Mouse (Mus musculus) heart, embryonic 11.5 days (tissue): Measurements from ENCODE around the gene C130050O18Rik. TPM values are rescaled to one million over a fixed set of nuclear protein-coding genes. Genes with fewer than 3 reads are reported as not detected.

Experiments used
- ATAC-seq: fragments of 200-750 bp; cut with Nextera tagmentation; replicated peaks from 2 replicates; pipeline ENCODE4 v1.8.0; 2017; ENCODE audit warnings: moderate library complexity; ENCODE audit not compliant: insufficient number of reproducible peaks, low FRiP score, low TSS enrichment
- H3K27ac ChIP-seq: fragments of 300-500 bp; sonication (generic); 2 replicates; pipeline ENCODE4 v1.5.1; 2014; ENCODE audit warnings: mild to moderate bottlenecking, low read depth, low read length
- H3K27me3 ChIP-seq: fragments of 300-500 bp; sonication (generic); 2 replicates; pipeline ENCODE4 v1.6.1; 2014; ENCODE audit warnings: mild to moderate bottlenecking, low read length, mixed read lengths; ENCODE audit not compliant: control insufficient read depth, insufficient read depth
- H3K36me3 ChIP-seq: fragments of 300-500 bp; sonication (generic); 2 replicates; pipeline ENCODE4 v1.6.1; 2014; ENCODE audit warnings: mild to moderate bottlenecking, low read length, moderate library complexity, mixed read lengths; ENCODE audit not compliant: control insufficient read depth, insufficient read depth
- H3K4me1 ChIP-seq: fragments of 300-500 bp; sonication (generic); 2 replicates; pipeline ENCODE4 v1.6.1; 2014; ENCODE audit warnings: low read length; ENCODE audit not compliant: control insufficient read depth, insufficient read depth
- H3K4me2 ChIP-seq: fragments of 300-500 bp; sonication (generic); 2 replicates; pipeline ENCODE4 v1.6.1; 2014; ENCODE audit warnings: mild to moderate bottlenecking, moderate library complexity
- H3K4me3 ChIP-seq: fragments of 300-500 bp; sonication (generic); 2 replicates; pipeline ENCODE4 v1.5.1; 2014; ENCODE audit warnings: low read depth, low read length
- H3K9ac ChIP-seq: fragments of 300-500 bp; sonication (generic); 2 replicates; pipeline ENCODE4 v1.6.1; 2014; ENCODE audit warnings: mild to moderate bottlenecking, low read depth, low read length, moderate library complexity
- H3K9me3 ChIP-seq: fragments of 300-500 bp; sonication (generic); replicated peaks from 2 replicates; pipeline ENCODE4 v1.6.1; 2016; ENCODE audit warnings: low read length; ENCODE audit not compliant: control insufficient read depth
- whole genome bisulfite sequencing: fragments of 180-500 bp; shearing (Covaris S2); extraction: QIAGEN DNeasy Blood & Tissue Kit; methylation state at CpG from one replicate; pipeline ENCODE4 v1.1.7; 2014; ENCODE audit not compliant: insufficient replicate concordance; 5-methylcytosine and 5-hydroxymethylcytosine counted together
- polyA plus RNA-seq: library from polyadenylated mRNA; unstranded; fragments of >200 nt; fragmentation: Nextera tagmentation; extraction: Ambion mirVana; gene quantifications from 2 replicates; pipeline ENCODE4 v1.2.1, GENCODE M21; 2014

The C130050O18Rik gene
- polyA plus RNA-seq, 1 experiment from 2014 or later = 0.17 TPM

GRCm38 (mm10) chr5:139383234-139383633 is 21.8 kb upstream of the C130050O18Rik start:
- peaks cover 75% of the 10 kb centered on the region for H3K4me1 ChIP-seq
- no peaks in the 10 kb centered on the region for H3K36me3 ChIP-seq
- ATAC-seq = no peak
- peak overlapping the region; percentile 88 for H3K4me2 ChIP-seq
- peak overlapping the region; percentile 58; the same call in 1 of the 2 replicates for H3K9ac ChIP-seq
- H3K9me3 ChIP-seq = no peaks in the 10 kb centered on the region
- 71% methylated on average over 9 of the region's 9 CpGs for WGBS
- no peaks in the 10 kb centered on the region for H3K27me3 ChIP-seq
- peak overlapping the region; percentile 93 for H3K27ac ChIP-seq
- H3K4me3 ChIP-seq = 0 out of 2 replicates have a peak overlapping the region, but pooled peaks have one; percentile 15

- Histone ChIP-seq H3K27me3 (no peaks in the 10 kb centered on the region), H3K9me3 (no peaks in the 10 kb centered on the region), H3K9ac (peak overlapping the region; percentile 54; the same call in 1 of the 2 replicates), H3K36me3 (no peaks in the 10 kb centered on the region), H3K4me3 (no peak overlapping the region), H3K27ac (peak overlapping the region; percentile 54), H3K4me1 (peaks cover 74% of the 10 kb centered on the region), H3K4me2 (peak overlapping the region; percentile 88)
- WGBS = 29% methylated on average over 10 of the region's 10 CpGs
- no peak for ATAC-seq
Measured at GRCm38 (mm10) chr5:139384531-139384930, 20.5 kb upstream of the C130050O18Rik start.

GRCm38 (mm10) chr5:139386047-139386446 is 19.0 kb upstream of the C130050O18Rik start:
- no peak for ATAC-seq
- peaks cover 77% of the 10 kb centered on the region for H3K4me1 ChIP-seq
- no peak overlapping the region for H3K9ac ChIP-seq
- H3K27ac ChIP-seq = 0 out of 2 replicates have a peak overlapping the region, but pooled peaks have one; percentile 10
- no peak overlapping the region for H3K4me3 ChIP-seq
- no peaks in the 10 kb centered on the region for H3K36me3 ChIP-seq
- H3K9me3 ChIP-seq = no peaks in the 10 kb centered on the region
- H3K27me3 ChIP-seq = no peaks in the 10 kb centered on the region
- 87% methylated on average over 5 of the region's 5 CpGs for WGBS
- H3K4me2 ChIP-seq = no peak overlapping the region

GRCm38 (mm10) chr5:139387329-139388194 is 17.5 kb upstream of the C130050O18Rik start:
- ATAC-seq = no peak
- peak overlapping the region; percentile 29; the same call in 1 of the 2 replicates for H3K4me2 ChIP-seq
- H3K9me3 ChIP-seq = no peaks in the 10 kb centered on the region
- 70% methylated on average over 10 of the region's 10 CpGs for WGBS
- H3K36me3 ChIP-seq = no peaks in the 10 kb centered on the region
- H3K9ac ChIP-seq = peak overlapping the region; percentile 39; the same call in 1 of the 2 replicates
- H3K27me3 ChIP-seq = no peaks in the 10 kb centered on the region
- H3K4me3 ChIP-seq = no peak overlapping the region
- H3K4me1 ChIP-seq = peaks cover 69% of the 10 kb centered on the region
- peak overlapping the region; percentile 77 for H3K27ac ChIP-seq

- H3K4me1 ChIP-seq = peaks cover 64% of the 10 kb centered on the region
- H3K36me3 ChIP-seq = no peaks in the 10 kb centered on the region
- no peak for ATAC-seq
- peak overlapping the region; percentile 77 for H3K27ac ChIP-seq
- H3K27me3 ChIP-seq = no peaks in the 10 kb centered on the region
- H3K9me3 ChIP-seq = no peaks in the 10 kb centered on the region
- H3K4me2 ChIP-seq = peak overlapping the region; percentile 9
- no peak overlapping the region for H3K4me3 ChIP-seq
- 74% methylated on average over 4 of the region's 4 CpGs for WGBS
- peak overlapping the region; percentile 39; the same call in 1 of the 2 replicates for H3K9ac ChIP-seq
Measured at GRCm38 (mm10) chr5:139388195-139388570, 16.9 kb upstream of the C130050O18Rik start.

- Histone ChIP-seq H3K4me3 (no peak overlapping the region), H3K9ac (peak overlapping the region; percentile 16; the same call in 1 of the 2 replicates), H3K4me1 (peaks cover 60% of the 10 kb centered on the region), H3K36me3 (no peaks in the 10 kb centered on the region), H3K4me2 (peak overlapping the region; percentile 31), H3K9me3 (no peaks in the 10 kb centered on the region), H3K27me3 (no peaks in the 10 kb centered on the region), H3K27ac (peak overlapping the region; percentile 77)
- 71% methylated on average over 17 of the region's 17 CpGs for WGBS
- ATAC-seq = peak; percentile 50; the same call in 1 of the 2 replicates
Measured at GRCm38 (mm10) chr5:139388694-139389675, 16.1 kb upstream of the C130050O18Rik start.

GRCm38 (mm10) chr5:139389676-139390061 is 15.4 kb upstream of the C130050O18Rik start:
- peak; percentile 79 for ATAC-seq
- no peaks in the 10 kb centered on the region for H3K36me3 ChIP-seq
- H3K4me1 ChIP-seq = peaks cover 54% of the 10 kb centered on the region
- H3K4me3 ChIP-seq = peak overlapping the region; percentile 6; the same call in 1 of the 2 replicates
- H3K4me2 ChIP-seq = peak overlapping the region; percentile 43
- peak overlapping the region; percentile 52 for H3K9ac ChIP-seq
- H3K27me3 ChIP-seq = no peaks in the 10 kb centered on the region
- no peaks in the 10 kb centered on the region for H3K9me3 ChIP-seq
- H3K27ac ChIP-seq = peak overlapping the region; percentile 77
- WGBS = 22% methylated on average over 6 of the region's 6 CpGs
